ENCODE assay signal across 18 mouse cellular contexts in genomic region chr2:43727693-43728092, GRCm38 (mm10). TPM values are rescaled to one million over a fixed set of nuclear protein-coding genes. Genes with fewer than 3 reads are reported as not detected.
DNase-seq lines count a peak whose midpoint lies in the region; ATAC-seq and TF ChIP-seq lines count a peak whose summit lies in the region.
"Had no signal": no experiment of that assay in that cellular context is flagged by ENCODE, and none has a peak within 500 bp of the region (broad histone marks: within the 10 kb centered on the region; RNA-seq: fewer than 3 reads in every experiment).

No protein-coding gene starts in this region.

- no peaks in the 10 kb centered on the region for H3K9me3 ChIP-seq in intestine, embryonic 16.5 days (ENCODE audit: control insufficient read depth, low read length)
- H3K9me3 ChIP-seq in intestine, postnatal 0 days (ENCODE audit: control insufficient read depth), result no peaks in the 10 kb centered on the region
- H3K9me3 ChIP-seq: embryonic facial prominence, embryonic 13.5 days; hindbrain, embryonic 12.5 days; limb, embryonic 15.5 days; midbrain, embryonic 12.5 days; neural tube, embryonic 15.5 days had no signal

- no peak overlapping the region for H3K4me3 ChIP-seq in intestine, embryonic 16.5 days (ENCODE audit: low read length)
- no peak overlapping the region for H3K4me3 ChIP-seq in intestine, postnatal 0 days (ENCODE audit: low read depth, low read length)
- H3K4me3 ChIP-seq: embryonic facial prominence, embryonic 13.5 days; hindbrain, embryonic 12.5 days; limb, embryonic 15.5 days; midbrain, embryonic 12.5 days; neural tube, embryonic 15.5 days had no signal

- 74% methylated on average over 8 of the region's 8 CpGs for WGBS in intestine, embryonic 16.5 days
- WGBS in intestine, postnatal 0 days, result 66% methylated on average over 8 of the region's 8 CpGs

- no peak overlapping the region for H3K9ac ChIP-seq in intestine, embryonic 16.5 days (ENCODE audit: low read depth, low read length)
- no peak overlapping the region for H3K9ac ChIP-seq in intestine, postnatal 0 days (ENCODE audit: low read depth, low read length)
- H3K9ac ChIP-seq: embryonic facial prominence, embryonic 13.5 days; forebrain, postnatal 0 days; hindbrain, embryonic 12.5 days; limb, embryonic 15.5 days; midbrain, embryonic 12.5 days; neural tube, embryonic 15.5 days had no signal

- ATAC-seq in hematopoietic stem cell, adult 5-6 weeks (replicated peaks in 1 of 2; ENCODE audit: insufficient read depth in 1 of 2, low FRiP score in 2 of 2, low TSS enrichment in 1 of 2, low read depth in 1 of 2, poor library complexity in 2 of 2, severe bottlenecking in 2 of 2), result peak; percentile 84 to 85
- ATAC-seq in megakaryocyte-erythroid progenitor cell, adult 5-6 weeks (replicated peaks; ENCODE audit: low FRiP score, low TSS enrichment, poor library complexity, severe bottlenecking), result peak; percentile 62
- no peak for ATAC-seq in intestine, embryonic 16.5 days
- no peak for ATAC-seq in intestine, postnatal 0 days
- ATAC-seq: forebrain, postnatal 0 days; Patski had no signal

- H3K27ac ChIP-seq in intestine, embryonic 16.5 days (ENCODE audit: low read length), result no peak overlapping the region
- no peak overlapping the region for H3K27ac ChIP-seq in intestine, postnatal 0 days (ENCODE audit: low read depth, low read length)
- H3K27ac ChIP-seq: embryonic facial prominence, embryonic 13.5 days; hindbrain, embryonic 12.5 days; limb, embryonic 15.5 days; midbrain, embryonic 12.5 days; neural tube, embryonic 15.5 days had no signal

- no peak overlapping the region for H3K4me2 ChIP-seq in intestine, embryonic 16.5 days (ENCODE audit: low read depth, low read length)
- no peak overlapping the region for H3K4me2 ChIP-seq in intestine, postnatal 0 days (replicated peaks; ENCODE audit: low read depth)
- H3K4me2 ChIP-seq: embryonic facial prominence, embryonic 13.5 days; hindbrain, embryonic 12.5 days; limb, embryonic 15.5 days; midbrain, embryonic 12.5 days; neural tube, embryonic 15.5 days had no signal

- H3K27me3 ChIP-seq in intestine, embryonic 16.5 days (replicated peaks; ENCODE audit: control insufficient read depth, insufficient read depth, low read length), result no peaks in the 10 kb centered on the region
- H3K27me3 ChIP-seq in intestine, postnatal 0 days (replicated peaks; ENCODE audit: control insufficient read depth, insufficient read depth, low read length), result no peaks in the 10 kb centered on the region
- H3K27me3 ChIP-seq: embryonic facial prominence, embryonic 13.5 days; hindbrain, embryonic 12.5 days; limb, embryonic 15.5 days; midbrain, embryonic 12.5 days; neural tube, embryonic 15.5 days had no signal

- 0 out of 2 replicates have a peak, but pooled peaks cover 4% of the 10 kb centered on the region for H3K4me1 ChIP-seq in intestine, embryonic 16.5 days (ENCODE audit: control insufficient read depth, insufficient read depth, low read length)
- no peaks in the 10 kb centered on the region for H3K4me1 ChIP-seq in intestine, postnatal 0 days (replicated peaks; ENCODE audit: control insufficient read depth, insufficient read depth, low read length)
- H3K4me1 ChIP-seq: limb, embryonic 15.5 days had no signal

- TF ChIP-seq CTCF in intestine, postnatal 0 days (IDR thresholded peaks at IDR 0.05; ENCODE audit: low read depth), result no peak

- peak; percentile 66 for DNase-seq in A20 (ENCODE audit: low read depth, low spot score)
- peak; percentile 70 to 74 for DNase-seq in B cell, adult 2 months
- no peak for DNase-seq in frontal cortex, postnatal 10 days (ENCODE audit: low spot score in 2 of 2)
- DNase-seq: adrenal gland, postnatal 25 days; cerebellum, adult 2 months; forebrain, postnatal 0 days; layer of hippocampus, postnatal 36 days; right cerebral cortex, postnatal 4 days had no signal

- H3K36me3 ChIP-seq in intestine, embryonic 16.5 days (ENCODE audit: control insufficient read depth, insufficient read depth, low read length), result no peaks in the 10 kb centered on the region
- H3K36me3 ChIP-seq in intestine, postnatal 0 days (ENCODE audit: control insufficient read depth, insufficient read depth), result no peaks in the 10 kb centered on the region
- H3K36me3 ChIP-seq: embryonic facial prominence, embryonic 13.5 days; hindbrain, embryonic 12.5 days; limb, embryonic 15.5 days; midbrain, embryonic 12.5 days; neural tube, embryonic 15.5 days had no signal

RNA-seq across cellular contexts. Expression of gene Arhgap15, which starts 20.9 kb away (rescaled TPM):
- total RNA-seq in hematopoietic stem cell, adult 5-6 weeks (2017), result 148 and 169 TPM in 2 replicates
- 21.8 and 48.5 TPM in 2 replicates for total RNA-seq in megakaryocyte-erythroid progenitor cell, adult 5-6 weeks (2014; fragmentation: Nextera tagmentation)
- 29.8 and 45.0 TPM in 2 replicates for total RNA-seq in megakaryocyte-erythroid progenitor cell, adult 5-6 weeks (2017)
- 1.2 and 1.8 TPM in 2 replicates for polyA plus RNA-seq in intestine, embryonic 16.5 days (2015; fragmentation: Nextera tagmentation; extraction: Ambion mirVana)
- polyA plus RNA-seq in intestine, postnatal 0 days (2015; fragmentation: Nextera tagmentation; extraction: Ambion mirVana), result 0.76 and 0.80 TPM in 2 replicates
- polyA plus RNA-seq: Patski had no signal

Comparison
In these comparisons a context has a peak if more than half of its experiments do, and no peak if none do; other contexts are left out.
1. DNase-seq: peak in A20 (single experiment) and B cell, adult 2 months (2 of 2); none in frontal cortex, postnatal 10 days (0 of 2).
2. ATAC-seq: peak in hematopoietic stem cell, adult 5-6 weeks (2 of 2) and megakaryocyte-erythroid progenitor cell, adult 5-6 weeks (single experiment); none in intestine, embryonic 16.5 days (single experiment) and intestine, postnatal 0 days (single experiment).